Mouse (Mus musculus) lung, postnatal 0 days (tissue): ENCODE data around the gene Trap1a.

Source experiments
- CTCF ChIP-seq: IDR thresholded peaks from 2 replicates; pipeline ENCODE4 v1.5.1; 2016; ENCODE audit warnings: antibody characterized with exemption, mild to moderate bottlenecking
- EP300 ChIP-seq: IDR thresholded peaks from 2 replicates; pipeline ENCODE4 v1.6.1; 2016; ENCODE audit warnings: antibody characterized with exemption, mild to moderate bottlenecking, control low read depth

GRCm38 (mm10) chrX:139334504-139335418 lies 1.3 kb downstream of the Trap1a start:
- TF ChIP-seq EP300 = no peak
- TF ChIP-seq CTCF = no peak
